Mouse (Mus musculus): ENCODE measurements at regions not wholly inside any gene's neighbourhood (a gene's known extent, or its start where the extent isn't known, plus 50 kb on each side); places are given as distances from the start of the nearest gene placed in this dataset.

DNA sequence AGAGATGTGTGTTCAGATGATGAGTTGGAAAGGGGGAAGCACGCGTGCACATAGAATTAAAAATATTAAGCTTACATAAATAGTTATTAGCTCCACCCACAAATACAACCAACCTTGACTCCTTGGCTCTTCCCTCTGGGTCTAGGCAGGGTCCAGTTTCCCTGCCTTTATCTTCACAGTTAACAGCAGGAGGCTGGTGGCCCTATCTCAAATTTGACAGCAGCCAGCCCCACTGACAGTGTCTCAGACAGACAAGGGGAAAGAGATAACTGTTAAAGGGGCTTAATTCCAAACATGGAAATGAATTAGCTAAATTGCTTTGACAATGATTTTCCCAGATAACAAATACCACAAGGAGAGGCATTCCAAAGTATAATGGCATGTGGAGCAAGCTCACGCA, 121.2 kb upstream of the Mef2c start:
- no peak overlapping the region for H3K4me2 ChIP-seq (ENCODE audit: low read depth, low read length)
- no peaks in the 10 kb centered on the region for H3K9me3 ChIP-seq (replicated peaks; ENCODE audit: control insufficient read depth, low read length)
- no peak for ATAC-seq (replicated peaks; ENCODE audit: extremely low read depth, insufficient read depth, low FRiP score)
- no peaks in the 10 kb centered on the region for H3K36me3 ChIP-seq (ENCODE audit: control insufficient read depth, insufficient read depth)
- H3K9ac ChIP-seq (ENCODE audit: low read length), result no peak overlapping the region
- H3K27ac ChIP-seq (ENCODE audit: low read length), result no peak overlapping the region
- 73% methylated on average over 3 of the region's 3 CpGs for WGBS
- no peak overlapping the region for H3K4me3 ChIP-seq (ENCODE audit: low read length)
- no peaks in the 10 kb centered on the region for H3K4me1 ChIP-seq (ENCODE audit: control insufficient read depth, insufficient read depth, low read length)
- no peaks in the 10 kb centered on the region for H3K27me3 ChIP-seq (ENCODE audit: control insufficient read depth, insufficient read depth, low read length)

GRCm38 (mm10) chr13:83394773-83395172, 109.1 kb upstream of the Mef2c start:
- no peak for ATAC-seq (replicated peaks; ENCODE audit: extremely low read depth, insufficient read depth, low FRiP score)
- Histone ChIP-seq H3K4me3 (ENCODE audit: low read length) (no peak overlapping the region), H3K27me3 (ENCODE audit: control insufficient read depth, insufficient read depth, low read length) (no peaks in the 10 kb centered on the region), H3K36me3 (ENCODE audit: control insufficient read depth, insufficient read depth) (no peaks in the 10 kb centered on the region), H3K9me3 (replicated peaks; ENCODE audit: control insufficient read depth, low read length) (no peaks in the 10 kb centered on the region), H3K4me2 (ENCODE audit: low read depth, low read length) (no peak overlapping the region), H3K4me1 (ENCODE audit: control insufficient read depth, insufficient read depth, low read length) (no peaks in the 10 kb centered on the region; the same call in 1 of the 2 replicates), H3K9ac (ENCODE audit: low read length) (no peak overlapping the region), H3K27ac (ENCODE audit: low read length) (no peak overlapping the region)
- 49% methylated on average over 1 of the region's 1 CpGs for WGBS

- Histone ChIP-seq H3K9ac (ENCODE audit: low read length) (no peak overlapping the region), H3K27me3 (ENCODE audit: control insufficient read depth, insufficient read depth, low read length) (no peaks in the 10 kb centered on the region), H3K4me3 (ENCODE audit: low read length) (no peak overlapping the region), H3K4me2 (ENCODE audit: low read depth, low read length) (no peak overlapping the region), H3K36me3 (ENCODE audit: control insufficient read depth, insufficient read depth) (no peaks in the 10 kb centered on the region), H3K9me3 (replicated peaks; ENCODE audit: control insufficient read depth, low read length) (no peaks in the 10 kb centered on the region), H3K27ac (ENCODE audit: low read length) (no peak overlapping the region), H3K4me1 (ENCODE audit: control insufficient read depth, insufficient read depth, low read length) (no peaks in the 10 kb centered on the region; the same call in 1 of the 2 replicates)
- no peak for ATAC-seq (replicated peaks; ENCODE audit: extremely low read depth, insufficient read depth, low FRiP score)
- WGBS, result 83% methylated on average over 6 of the region's 6 CpGs
These were observed 104.5 kb upstream of the Mef2c start for GRCm38 (mm10) chr13:83399381-83399780.

DNA sequence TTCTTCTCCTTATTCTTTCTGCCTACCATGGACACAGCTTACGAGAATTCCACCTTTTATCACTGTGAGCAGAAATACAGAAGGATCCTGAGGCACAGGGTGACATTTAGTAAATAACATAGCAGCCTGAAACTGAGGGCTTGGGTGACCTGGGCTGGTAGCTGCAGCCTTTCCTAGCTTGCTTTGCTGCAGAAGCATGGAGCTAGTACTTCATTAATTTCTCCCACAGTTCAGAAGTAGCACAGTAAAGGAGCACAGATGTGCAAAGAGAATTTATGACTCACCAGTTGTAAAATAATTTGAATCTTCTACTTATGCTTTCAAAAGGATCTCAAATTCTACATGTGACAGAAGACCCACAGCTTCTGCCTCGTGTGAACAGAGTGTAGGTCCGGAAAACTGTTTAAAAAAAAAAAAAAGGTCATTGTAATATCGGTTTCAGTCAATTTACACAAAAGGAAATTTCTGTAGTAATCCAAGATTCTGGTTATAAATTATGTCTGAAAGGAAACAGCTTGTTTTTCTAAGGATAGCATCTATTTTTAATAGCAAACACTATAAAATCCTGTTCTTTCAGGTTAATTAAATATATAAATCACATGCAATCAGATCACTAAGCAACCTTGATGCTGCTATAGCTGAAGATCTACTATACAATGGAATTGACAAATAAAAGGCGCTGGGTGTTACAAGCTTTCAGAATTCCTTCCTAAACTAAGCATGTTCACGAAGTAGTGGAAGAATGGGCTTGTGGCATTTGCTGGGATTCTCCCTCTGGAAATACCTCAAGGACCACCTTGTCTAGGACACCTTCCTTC, 64.0 kb upstream of the Mef2c start:
- no peak overlapping the region for H3K4me2 ChIP-seq (ENCODE audit: low read depth, low read length)
- H3K4me3 ChIP-seq (ENCODE audit: low read length), result no peak overlapping the region
- H3K27me3 ChIP-seq (ENCODE audit: control insufficient read depth, insufficient read depth, low read length), result no peaks in the 10 kb centered on the region
- WGBS, result 72% methylated on average over 6 of the region's 6 CpGs
- H3K36me3 ChIP-seq (ENCODE audit: control insufficient read depth, insufficient read depth), result no peaks in the 10 kb centered on the region
- no peak overlapping the region for H3K27ac ChIP-seq (ENCODE audit: low read length)
- no peaks in the 10 kb centered on the region for H3K4me1 ChIP-seq (ENCODE audit: control insufficient read depth, insufficient read depth, low read length)
- ATAC-seq (replicated peaks; ENCODE audit: extremely low read depth, insufficient read depth, low FRiP score), result no peak
- H3K9ac ChIP-seq (ENCODE audit: low read length), result no peak overlapping the region
- no peaks in the 10 kb centered on the region for H3K9me3 ChIP-seq (replicated peaks; ENCODE audit: control insufficient read depth, low read length)

GRCm38 (mm10) chr13:83444277-83444676, 59.6 kb upstream of the Mef2c start:
- Histone ChIP-seq H3K9ac (ENCODE audit: low read length) (no peak overlapping the region), H3K4me2 (ENCODE audit: low read depth, low read length) (no peak overlapping the region), H3K4me3 (ENCODE audit: low read length) (no peak overlapping the region), H3K36me3 (ENCODE audit: control insufficient read depth, insufficient read depth) (no peaks in the 10 kb centered on the region), H3K27ac (ENCODE audit: low read length) (no peak overlapping the region), H3K9me3 (replicated peaks; ENCODE audit: control insufficient read depth, low read length) (no peaks in the 10 kb centered on the region), H3K4me1 (ENCODE audit: control insufficient read depth, insufficient read depth, low read length) (no peaks in the 10 kb centered on the region), H3K27me3 (ENCODE audit: control insufficient read depth, insufficient read depth, low read length) (no peaks in the 10 kb centered on the region)
- ATAC-seq (replicated peaks; ENCODE audit: extremely low read depth, insufficient read depth, low FRiP score), result no peak
- 87% methylated on average over 1 of the region's 1 CpGs for WGBS

GRCm38 (mm10) chr13:83450820-83451219, 53.0 kb upstream of the Mef2c start:
- no peaks in the 10 kb centered on the region for H3K9me3 ChIP-seq (replicated peaks; ENCODE audit: control insufficient read depth, low read length)
- no peak overlapping the region for H3K27ac ChIP-seq (ENCODE audit: low read length)
- H3K27me3 ChIP-seq (ENCODE audit: control insufficient read depth, insufficient read depth, low read length), result no peaks in the 10 kb centered on the region
- ATAC-seq (replicated peaks; ENCODE audit: extremely low read depth, insufficient read depth, low FRiP score), result peak; percentile 58; the same call in 1 of the 2 replicates
- no peaks in the 10 kb centered on the region for H3K36me3 ChIP-seq (ENCODE audit: control insufficient read depth, insufficient read depth)
- H3K4me1 ChIP-seq (ENCODE audit: control insufficient read depth, insufficient read depth, low read length), result peaks cover 5% of the 10 kb centered on the region
- H3K4me3 ChIP-seq (ENCODE audit: low read length), result no peak overlapping the region
- H3K4me2 ChIP-seq (ENCODE audit: low read depth, low read length), result no peak overlapping the region
- H3K9ac ChIP-seq (ENCODE audit: low read length), result no peak overlapping the region

DNA sequence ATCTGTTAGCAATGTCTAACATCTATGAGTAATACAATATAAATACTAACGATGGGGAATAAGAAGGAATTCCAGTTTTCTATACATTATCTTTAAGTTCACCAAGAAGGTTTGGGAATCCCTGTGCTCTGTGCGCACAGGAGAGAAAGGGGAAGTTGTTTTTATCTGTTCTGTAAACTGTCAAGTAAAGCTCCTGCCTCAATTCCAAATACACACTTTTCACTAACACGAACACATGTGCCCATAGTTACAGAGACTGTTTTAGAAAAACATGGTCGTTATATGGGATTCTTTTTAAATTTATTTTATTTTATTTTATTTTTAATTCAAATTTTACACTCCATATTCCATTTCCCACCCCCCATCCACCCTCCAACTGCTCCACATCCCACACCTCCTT, 50.8 kb upstream of the Mef2c start:
- no peaks in the 10 kb centered on the region for H3K36me3 ChIP-seq (ENCODE audit: control insufficient read depth, insufficient read depth)
- H3K9me3 ChIP-seq (replicated peaks; ENCODE audit: control insufficient read depth, low read length), result no peaks in the 10 kb centered on the region
- no peak overlapping the region for H3K27ac ChIP-seq (ENCODE audit: low read length)
- H3K4me2 ChIP-seq (ENCODE audit: low read depth, low read length), result no peak overlapping the region
- no peaks in the 10 kb centered on the region for H3K27me3 ChIP-seq (ENCODE audit: control insufficient read depth, insufficient read depth, low read length)
- no peak overlapping the region for H3K4me3 ChIP-seq (ENCODE audit: low read length)
- no peak overlapping the region for H3K9ac ChIP-seq (ENCODE audit: low read length)
- H3K4me1 ChIP-seq (ENCODE audit: control insufficient read depth, insufficient read depth, low read length), result peaks cover 5% of the 10 kb centered on the region
- no peak for ATAC-seq (replicated peaks; ENCODE audit: extremely low read depth, insufficient read depth, low FRiP score)
- 75% methylated on average over 4 of the region's 4 CpGs for WGBS

Measured in heart, embryonic 16.5 days (tissue).